Mouse (Mus musculus) T-helper 2 cell (primary cell): Measurements from ENCODE around the gene Abtb2.

ENCODE experiments used
- in situ Hi-C: fragments of 300-600 bp; cut with MboI, MseI; formaldehyde crosslinking; loops from one replicate; pipeline ENCODE4 v1.15.1; 2025; ENCODE audit warnings: high pct_unique_total_duplicates

Gene Abtb2

DNA sequence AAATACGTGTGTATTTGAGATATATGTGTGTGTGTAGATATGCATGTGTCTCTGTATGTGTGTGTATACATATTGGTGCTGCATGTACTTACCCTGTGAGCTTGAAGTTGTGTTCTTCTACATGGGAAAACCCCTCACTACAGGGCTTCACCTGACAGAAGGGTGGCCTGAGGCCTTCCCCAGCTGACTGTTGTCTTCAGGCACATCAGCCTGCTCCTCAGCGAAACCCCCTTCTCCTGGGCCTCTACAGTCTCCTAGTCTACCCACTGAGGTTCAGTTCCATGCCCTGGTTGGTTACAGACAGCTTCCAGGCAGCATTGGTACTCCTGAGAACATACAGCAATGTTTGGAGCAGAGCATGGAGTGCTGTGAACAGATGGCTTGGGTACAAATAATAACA is 118.3 kb downstream of the Abtb2 start:
- in situ Hi-C loops = loop anchor here (5.0 to 25.0 kb wide), 2 partner anchors 107 to 1178 kb away; partner anchors contain the start of gene Ccdc73

DNA sequence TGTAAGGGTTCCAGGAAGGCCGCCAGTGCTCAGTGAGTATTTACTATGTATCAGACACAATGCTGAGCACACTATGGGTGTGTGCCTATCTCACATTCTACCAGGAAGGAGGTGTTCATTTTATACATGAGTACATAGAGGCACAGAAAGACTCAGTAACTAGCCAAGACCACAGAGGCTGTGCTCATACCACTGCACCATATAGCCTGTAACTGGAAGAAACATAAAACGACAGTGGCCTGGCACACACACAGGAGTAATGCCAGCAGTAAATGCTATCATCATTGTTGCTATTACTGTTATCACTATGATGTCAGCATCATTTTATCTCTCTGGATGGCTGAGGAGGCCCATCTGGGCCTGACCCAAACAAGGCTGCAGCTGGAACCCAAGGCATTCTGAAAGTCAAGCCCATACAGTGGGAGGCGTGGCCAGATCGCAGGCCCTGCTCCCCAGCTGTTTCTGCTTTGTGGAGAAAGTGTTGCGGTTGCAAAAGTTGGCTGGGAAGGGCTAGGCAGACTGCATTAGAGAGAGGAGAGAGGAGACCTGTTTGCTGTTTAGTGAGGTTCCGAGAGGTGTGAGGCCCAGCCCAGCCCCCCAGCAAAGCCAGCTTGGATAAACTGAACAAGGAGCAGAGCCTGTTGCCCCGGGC is 118.9 kb downstream of the Abtb2 start:
- in situ Hi-C loops = loop anchor here (5.0 to 25.0 kb wide), 2 partner anchors 108 to 1177 kb away; partner anchors contain the start of gene Ccdc73

DNA sequence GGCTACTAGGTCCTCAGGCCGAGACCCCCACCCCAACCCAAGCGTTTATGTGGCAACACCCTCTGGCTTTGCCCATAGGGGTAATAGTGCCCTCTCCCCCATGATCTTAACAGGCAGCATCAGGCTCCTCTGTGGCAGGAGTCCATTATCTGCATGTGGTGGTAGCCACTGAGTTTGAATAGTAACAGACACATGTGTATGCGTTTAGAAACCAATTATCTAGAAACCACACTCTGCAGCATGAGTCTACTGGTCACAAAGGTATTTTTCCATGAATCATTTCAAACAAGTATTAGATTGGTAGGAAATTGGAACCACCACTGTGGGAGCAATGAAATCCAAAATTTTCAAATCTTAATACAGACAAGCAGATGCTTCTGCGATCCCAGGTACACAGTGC is 119.5 kb downstream of the Abtb2 start:
- in situ Hi-C loops = loop anchor here (25.0 kb wide), 1 partner anchor 1177 kb away; the partner anchor contains the start of gene Ccdc73

DNA sequence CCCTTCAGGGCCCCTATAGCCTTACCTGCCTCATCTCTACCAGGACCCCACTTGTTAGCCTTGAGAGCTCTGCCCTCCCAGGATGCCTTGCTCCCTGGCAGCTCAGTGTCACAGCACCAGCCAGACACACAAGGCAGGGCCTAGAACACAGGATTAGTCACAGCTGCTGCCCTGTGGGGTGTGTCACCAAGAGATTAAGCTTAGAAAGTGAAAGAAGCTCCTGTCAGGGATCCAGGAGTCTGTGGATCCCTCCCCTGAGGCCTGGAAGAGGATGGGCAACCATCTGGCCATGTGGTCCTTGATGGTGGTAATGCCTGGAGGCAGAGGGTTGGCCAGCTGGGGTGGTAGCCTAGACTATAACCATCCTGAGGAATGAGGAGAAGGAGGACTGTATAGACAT is 121.0 kb downstream of the Abtb2 start:
- in situ Hi-C loops = loop anchor here (25.0 kb wide), 1 partner anchor 1175 kb away; the partner anchor contains the start of gene Ccdc73

DNA sequence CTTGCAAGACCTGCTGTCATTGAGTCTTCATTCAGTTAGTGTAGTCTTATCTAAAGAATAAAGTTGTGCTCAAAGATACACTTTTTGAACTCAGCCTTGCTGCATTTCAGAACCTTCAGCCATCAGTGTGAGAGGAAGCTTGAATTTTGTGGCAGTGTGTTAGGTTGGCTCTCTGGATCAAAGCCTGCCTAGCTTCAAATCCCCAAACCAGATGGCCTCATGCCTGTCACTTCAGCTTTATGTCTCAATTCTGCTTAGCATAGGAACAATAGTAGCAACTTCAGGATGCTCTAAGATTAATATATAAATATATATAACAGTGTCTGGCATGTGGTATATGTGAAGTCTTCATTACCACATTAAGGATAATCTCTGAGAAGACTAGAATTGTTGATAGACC is 121.8 kb downstream of the Abtb2 start:
- in situ Hi-C loops = loop anchor here (25.0 kb wide), 1 partner anchor 1174 kb away; the partner anchor contains the start of gene Ccdc73

DNA sequence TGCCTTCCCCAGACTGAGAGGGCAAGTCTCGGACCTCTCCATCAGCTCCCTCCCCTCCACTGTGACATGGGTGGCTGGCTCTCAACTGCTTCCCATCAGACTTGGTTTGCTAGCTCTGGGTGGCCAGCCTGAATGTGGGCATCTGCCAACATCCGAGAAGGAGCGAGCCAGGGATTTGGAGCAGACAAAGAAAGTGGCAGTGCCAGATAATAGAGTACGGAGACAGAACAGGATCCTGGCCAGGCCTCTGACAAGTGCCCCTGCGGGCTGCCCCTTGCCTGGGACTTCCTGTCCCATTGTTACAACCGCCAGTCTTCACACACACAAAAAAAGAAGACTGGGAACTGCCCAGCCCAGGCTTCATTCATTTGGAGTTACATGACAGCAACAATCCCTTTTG is 124.3 kb downstream of the Abtb2 start:
- in situ Hi-C loops = loop anchor here (5.0 to 25.0 kb wide), 2 partner anchors 228 to 1172 kb away; partner anchors contain the start of gene Ccdc73

DNA sequence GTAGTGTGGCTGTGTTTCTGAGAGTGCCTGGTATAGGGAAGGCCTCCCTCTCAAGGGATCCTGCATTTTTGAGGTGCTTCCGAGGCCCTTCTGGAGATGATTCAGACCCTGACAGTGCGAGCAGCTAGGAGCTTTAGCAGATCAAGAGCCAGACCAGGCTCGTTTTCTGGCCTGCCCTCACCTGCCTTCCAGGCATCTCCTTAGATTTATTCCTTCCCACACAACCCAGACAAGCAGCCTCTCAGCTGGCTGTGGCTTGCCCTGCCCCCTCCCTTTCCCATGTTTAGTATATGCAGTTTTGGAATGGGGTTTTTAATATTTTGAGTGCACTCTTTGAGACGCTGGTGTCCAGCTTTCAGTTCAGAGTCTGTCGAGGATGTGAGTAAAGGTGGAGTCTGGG is 124.7 kb downstream of the Abtb2 start:
- in situ Hi-C loops = loop anchor here (5.0 to 25.0 kb wide), 2 partner anchors 229 to 1171 kb away; partner anchors contain the start of gene Ccdc73

DNA sequence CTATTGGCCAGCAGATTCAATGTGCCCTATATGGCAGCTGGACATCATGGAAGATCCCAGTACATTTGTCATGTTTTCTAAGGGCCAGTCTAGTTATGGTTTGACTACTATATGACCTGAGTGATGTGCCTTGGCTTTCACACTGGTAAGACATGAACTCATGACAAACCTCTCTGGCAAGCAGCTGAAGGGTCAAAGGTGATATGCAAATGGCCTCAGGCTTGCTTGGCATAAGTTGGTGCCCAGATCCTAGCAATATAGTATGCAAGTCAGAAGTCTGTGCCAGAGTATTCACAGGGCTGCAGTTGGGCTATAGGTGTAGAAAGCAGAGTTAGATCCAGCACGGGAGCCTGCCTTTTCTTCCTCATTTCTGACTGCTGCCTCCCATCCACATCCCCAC is 125.2 kb downstream of the Abtb2 start:
- in situ Hi-C loops = loop anchor here (5.0 to 25.0 kb wide), 2 partner anchors 229 to 1171 kb away; partner anchors contain the start of gene Ccdc73

DNA sequence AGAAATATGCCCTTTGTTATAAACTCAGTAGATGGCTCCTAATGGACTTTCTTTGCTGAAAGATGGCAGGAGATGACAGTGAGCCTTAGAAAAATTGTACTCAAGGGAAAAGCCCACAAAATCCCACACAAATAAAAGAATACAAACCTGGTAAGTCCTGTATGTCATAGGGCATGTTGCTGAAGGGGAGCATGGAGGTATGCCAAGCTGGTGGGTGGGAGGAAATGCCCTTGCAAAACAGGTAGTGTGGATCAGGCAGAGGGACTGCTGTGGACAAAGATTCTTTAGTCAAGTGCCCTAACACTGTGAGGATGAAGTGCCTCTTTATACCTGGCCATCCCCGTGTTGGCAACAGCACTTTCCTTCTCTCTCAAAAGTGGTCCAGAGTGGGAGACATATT is 126.7 kb downstream of the Abtb2 start:
- in situ Hi-C loops = loop anchor here (5.0 to 25.0 kb wide), 2 partner anchors 231 to 1169 kb away; partner anchors contain the start of gene Ccdc73

DNA sequence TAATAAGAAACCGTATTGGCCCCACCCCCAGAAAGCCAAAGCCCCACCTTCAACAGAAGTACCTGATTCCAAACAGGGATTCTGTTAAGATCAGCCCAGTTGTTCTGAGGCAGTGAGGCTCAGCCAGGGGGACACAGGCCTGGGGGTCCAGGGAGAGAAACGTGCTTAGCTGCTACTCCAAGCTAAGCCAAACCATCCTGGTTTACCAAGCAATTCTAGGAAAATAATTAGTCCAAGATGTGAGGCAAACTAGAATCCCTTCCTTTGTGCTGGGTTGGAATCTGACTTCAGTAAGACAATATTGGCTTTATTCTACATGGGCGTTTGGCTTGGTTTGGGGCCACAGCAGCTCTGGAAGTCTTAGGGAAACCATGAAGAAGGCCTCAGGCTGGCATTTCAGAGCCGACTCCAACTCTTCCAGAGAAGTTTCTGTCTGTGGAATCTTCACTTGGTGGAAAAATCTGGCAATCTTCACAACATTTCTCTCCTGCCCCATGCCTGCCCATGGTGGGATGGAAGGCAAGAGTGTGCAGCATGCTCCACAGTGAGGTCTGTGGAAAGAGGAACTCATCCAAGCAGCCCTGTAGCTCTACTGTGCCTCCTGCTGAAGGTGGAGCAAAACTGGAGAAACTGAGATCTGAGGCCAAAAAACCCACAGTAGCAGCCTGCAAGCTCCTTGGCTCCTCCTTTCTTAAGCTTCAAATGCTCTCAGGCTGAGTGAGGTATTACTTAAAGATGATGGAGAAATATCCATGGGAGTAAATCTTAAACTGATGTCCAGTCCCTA is 128.9 kb downstream of the Abtb2 start:
- in situ Hi-C loops = loop anchor here (5.0 to 25.0 kb wide), 2 partner anchors 233 to 1167 kb away; partner anchors contain the start of gene Ccdc73

DNA sequence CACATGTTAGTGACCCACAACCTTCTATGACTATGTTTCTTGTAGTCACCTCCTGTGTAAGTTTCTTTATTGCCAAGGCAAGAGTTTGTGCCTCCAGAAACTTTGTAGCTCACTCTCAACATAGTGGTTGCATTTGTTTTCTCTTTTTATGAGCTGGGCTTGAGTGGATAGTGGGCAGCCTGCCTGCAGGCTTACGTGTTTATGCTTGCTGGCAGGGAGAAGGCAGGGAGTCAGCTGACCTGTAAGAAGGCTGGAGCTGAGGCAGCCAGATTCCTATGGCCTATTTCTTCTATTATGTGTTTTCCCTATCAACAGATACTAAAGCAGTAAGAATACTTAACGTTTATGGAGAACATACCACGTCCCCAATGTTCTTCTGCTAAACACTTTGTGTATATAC is 130.1 kb downstream of the Abtb2 start:
- in situ Hi-C loops = loop anchor here (25.0 kb wide), 1 partner anchor 1166 kb away; the partner anchor contains the start of gene Ccdc73

DNA sequence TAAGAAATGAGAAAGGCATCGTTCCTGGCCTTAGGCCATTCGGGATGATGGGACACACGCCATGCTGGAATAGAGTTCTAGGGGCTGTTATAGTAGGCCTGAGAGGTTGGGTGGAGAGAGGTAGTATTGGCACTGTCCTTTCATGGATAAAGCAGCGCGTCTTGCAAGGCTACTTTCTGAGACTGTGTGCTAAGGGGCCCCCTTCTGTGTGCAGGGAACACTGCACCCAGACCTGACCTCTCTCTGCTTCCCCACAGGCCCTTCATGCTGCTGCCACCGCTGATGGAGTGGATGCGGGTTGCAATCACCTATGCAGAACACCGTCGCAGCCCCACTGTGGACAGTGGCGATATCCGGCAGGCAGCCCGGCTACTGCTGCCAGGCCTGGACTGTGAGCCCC is 134.4 kb downstream of the Abtb2 start:
- in situ Hi-C loops = no loop called here

DNA sequence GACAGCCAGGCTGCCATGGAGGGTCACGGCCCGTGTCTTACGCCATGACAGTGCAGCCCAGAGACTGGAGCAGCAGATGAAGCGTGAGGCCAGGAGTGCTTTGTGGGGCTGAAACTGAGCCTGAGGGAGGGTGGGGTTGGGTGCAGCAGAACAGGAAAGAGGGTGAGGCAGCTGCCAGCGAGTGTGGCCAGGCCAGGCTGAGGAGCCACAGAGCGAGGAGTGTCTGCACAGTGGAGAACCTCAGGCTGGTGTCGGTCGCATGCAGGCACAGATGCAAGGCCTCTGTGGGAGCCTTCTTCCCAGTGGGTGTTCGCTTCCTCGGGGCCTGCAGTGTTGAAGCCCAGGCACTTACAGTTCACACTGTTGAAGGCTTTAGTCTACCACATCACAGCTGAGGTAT is 137.2 kb downstream of the Abtb2 start:
- in situ Hi-C loops = no loop called here

DNA sequence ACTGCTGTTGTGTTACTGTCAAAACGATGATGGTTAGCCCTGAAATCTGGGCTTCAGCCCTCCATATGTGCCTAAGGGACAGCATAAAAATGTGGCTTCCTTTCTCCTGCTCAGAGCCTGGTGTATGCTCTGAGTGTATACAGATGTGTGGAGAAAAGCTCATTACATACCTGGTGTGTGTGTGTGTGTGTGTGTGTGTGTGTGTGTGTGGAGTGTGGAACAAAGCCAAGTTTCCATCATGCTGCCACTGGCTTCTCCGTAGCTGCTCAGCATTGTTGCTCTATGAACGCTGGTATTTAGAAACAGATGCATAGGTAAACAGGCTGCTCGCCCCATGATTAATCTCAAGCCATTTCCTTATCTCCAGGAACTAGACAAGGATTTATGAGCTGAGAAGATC is 137.8 kb downstream of the Abtb2 start:
- in situ Hi-C loops = no loop called here

DNA sequence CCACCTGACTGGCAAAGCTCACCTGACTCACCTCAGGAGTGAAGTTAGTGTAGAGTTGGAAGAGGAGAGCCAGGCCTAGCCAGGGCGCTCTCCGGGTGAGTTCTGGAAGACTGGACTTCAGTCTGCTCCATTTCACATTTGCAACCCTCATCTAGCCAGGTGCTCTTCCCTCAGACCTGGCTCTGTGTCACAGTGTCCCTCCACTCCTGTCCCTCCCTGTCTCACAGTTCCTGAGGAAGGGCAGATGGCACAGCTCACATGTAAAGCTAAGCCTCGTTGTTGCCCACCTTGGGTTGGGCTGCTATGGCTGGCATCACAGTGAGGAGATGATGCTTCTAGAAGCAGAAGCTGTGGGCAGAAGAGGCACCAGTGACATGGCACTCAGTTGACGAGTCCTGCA is 139.7 kb downstream of the Abtb2 start:
- in situ Hi-C loops = no loop called here

DNA sequence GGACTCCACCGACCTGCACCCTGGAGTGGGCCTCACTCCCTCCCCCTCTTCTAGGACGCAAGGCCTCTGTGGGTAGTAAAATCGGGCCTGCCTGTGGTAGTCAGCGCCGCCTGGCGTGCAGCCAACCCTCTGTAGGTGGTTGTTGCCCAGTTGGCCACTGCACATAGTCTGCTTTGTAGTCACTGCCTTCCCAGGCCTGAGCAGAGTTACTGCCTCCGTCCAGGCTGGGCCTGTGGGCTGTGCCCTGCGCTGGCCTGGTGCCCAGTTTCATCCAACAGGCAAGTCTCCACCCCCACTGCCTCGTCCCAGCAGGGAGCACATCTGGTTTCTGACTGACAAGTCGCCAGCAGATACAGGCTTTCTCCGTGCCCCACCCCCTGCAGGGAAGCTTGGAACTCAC is 140.1 kb downstream of the Abtb2 start:
- in situ Hi-C loops = no loop called here

DNA sequence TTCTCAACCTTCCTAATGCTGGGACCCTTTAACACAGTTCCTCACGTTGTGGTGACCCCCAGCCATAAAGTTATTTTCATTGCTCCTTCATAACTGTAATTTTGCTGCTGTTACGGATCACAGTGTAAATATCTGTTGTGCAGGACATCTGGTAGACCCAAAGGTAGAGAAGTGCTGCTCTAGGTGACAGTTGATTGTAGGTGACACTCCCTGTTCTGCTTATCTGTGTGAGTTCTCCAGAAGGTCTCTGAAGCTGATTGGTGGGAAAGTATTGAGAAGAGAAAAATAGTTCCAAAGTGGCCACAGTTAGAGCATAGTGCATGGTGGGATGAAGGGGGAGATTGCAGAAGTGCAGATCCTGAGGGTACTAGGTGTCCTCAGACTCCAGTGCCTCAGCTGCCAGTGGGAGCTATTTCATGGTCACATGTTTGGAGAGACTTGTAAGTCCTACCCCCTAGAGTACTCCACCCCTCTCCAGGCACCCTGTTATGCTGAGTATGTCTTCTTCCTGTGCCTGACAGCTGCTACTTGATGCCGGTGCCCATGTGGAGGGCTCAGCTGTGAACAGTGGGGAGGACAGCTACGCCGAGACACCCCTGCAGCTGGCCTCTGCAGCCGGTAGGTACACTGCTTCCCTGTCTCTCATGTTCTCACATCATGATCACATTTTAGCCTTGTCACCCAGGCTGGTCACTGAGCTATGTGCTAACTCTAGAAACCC is 141.1 kb downstream of the Abtb2 start:
- in situ Hi-C loops = no loop called here

DNA sequence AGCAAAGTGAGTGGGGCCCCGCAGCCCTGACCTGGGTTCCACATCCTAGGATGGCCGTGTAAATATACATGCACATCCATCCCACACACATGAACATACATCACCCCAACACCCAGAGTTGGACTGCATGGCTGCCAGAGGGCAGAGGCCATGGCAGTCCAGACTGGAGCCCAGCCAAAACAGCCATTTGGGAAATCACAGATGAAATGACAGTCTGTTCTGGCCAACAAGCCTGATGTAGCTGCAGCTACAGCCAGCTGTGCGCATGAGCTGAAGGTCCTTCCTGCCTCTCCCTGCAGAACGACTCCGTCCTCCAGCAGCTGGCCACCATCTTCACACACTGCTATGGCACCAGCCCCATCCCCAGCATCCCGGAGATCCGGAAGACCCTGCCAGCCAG is 144.7 kb downstream of the Abtb2 start:
- in situ Hi-C loops = loop anchor here (10.0 kb wide), 1 partner anchor 1506 kb away; no protein-coding TSS in a partner anchor

DNA sequence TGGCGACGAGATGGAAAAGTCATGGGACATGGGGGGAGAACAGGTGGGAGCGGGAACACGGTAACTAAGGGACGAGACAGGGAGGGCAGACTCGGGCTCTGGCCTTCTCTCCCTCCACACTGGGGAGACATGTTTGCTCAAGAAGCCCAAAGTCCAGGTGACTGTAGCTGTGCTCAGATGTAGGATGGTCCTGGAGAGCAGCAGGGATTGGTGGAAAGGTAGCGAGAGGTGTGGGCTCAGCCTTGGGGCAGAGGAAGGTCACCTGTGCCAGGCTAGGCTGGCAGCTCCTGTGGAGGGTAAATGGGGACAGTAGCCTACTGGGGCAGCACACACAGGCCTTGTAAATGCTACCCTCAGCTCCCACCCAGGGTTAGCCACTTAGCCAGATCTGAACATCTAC is 147.7 kb downstream of the Abtb2 start:
- in situ Hi-C loops = loop anchor here (10.0 kb wide), 1 partner anchor 1509 kb away; no protein-coding TSS in a partner anchor

DNA sequence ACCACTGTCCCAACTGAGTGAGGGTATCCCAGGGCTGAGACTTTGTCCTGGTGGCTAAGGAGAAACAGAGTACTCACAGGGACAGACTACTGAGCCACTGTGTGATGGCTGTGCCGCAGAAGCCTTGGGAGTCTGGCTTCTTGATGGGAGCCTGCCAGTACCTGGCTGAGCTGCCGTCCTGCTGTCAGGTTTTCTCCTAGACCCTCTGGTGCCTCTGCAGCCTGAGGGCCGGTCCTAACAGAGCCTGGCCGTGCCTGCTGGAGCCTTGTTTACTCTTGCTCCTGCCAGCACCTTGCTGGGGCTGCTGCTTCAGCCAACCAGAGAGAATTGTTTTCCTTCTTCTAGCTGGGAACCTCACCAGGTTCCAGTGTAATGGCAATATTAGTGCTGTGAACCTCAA is 148.3 kb downstream of the Abtb2 start:
- in situ Hi-C loops = loop anchor here (10.0 kb wide), 1 partner anchor 1510 kb away; no protein-coding TSS in a partner anchor

DNA sequence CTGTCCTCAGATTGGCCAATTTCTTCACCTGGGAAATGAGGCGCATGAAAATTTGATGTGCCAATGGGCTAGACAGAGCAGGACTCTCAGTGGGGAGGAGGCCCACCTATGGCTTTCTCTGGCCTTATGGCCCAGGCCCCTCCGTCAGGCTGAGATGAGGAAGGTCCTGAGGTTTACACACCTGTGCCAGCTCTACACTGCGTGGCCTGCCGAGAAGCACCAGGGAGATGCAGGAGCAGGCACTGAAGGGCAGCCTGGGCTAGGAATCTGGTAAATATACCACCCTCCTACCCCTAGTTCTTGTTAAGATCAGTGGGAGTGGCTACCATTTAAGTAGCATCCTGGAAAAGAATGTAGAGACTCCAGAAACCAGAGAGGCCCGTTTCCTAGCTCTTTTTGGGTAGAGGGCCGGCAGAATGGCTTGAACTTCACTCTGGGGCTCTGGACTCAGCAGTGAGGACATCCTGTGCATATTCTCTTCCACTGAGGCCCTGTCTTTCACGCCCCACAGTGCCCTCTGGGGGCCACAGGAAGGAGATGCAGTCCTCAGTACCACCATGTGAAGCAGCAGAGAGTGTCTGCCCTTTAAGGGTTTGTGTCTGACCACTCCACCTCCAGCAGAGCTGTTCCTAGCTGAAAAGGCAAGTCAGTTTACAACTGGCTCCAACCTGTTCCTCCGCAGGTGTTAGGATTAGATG is 152.6 kb downstream of the Abtb2 start:
- in situ Hi-C loops = loop anchor here (10.0 kb wide), 1 partner anchor 1514 kb away; no protein-coding TSS in a partner anchor
